Mouse (Mus musculus) thymus, adult 18-20 months (tissue): Measurements from ENCODE around the gene Lrrk1.

Source experiments
- DNase-seq, 2 experiments: peaks; one replicate each; pipeline ENCODE4 v3.0.0; 2022; ENCODE audit warnings: mixed read lengths in 2 of 2

Lrrk1 gene

DNA sequence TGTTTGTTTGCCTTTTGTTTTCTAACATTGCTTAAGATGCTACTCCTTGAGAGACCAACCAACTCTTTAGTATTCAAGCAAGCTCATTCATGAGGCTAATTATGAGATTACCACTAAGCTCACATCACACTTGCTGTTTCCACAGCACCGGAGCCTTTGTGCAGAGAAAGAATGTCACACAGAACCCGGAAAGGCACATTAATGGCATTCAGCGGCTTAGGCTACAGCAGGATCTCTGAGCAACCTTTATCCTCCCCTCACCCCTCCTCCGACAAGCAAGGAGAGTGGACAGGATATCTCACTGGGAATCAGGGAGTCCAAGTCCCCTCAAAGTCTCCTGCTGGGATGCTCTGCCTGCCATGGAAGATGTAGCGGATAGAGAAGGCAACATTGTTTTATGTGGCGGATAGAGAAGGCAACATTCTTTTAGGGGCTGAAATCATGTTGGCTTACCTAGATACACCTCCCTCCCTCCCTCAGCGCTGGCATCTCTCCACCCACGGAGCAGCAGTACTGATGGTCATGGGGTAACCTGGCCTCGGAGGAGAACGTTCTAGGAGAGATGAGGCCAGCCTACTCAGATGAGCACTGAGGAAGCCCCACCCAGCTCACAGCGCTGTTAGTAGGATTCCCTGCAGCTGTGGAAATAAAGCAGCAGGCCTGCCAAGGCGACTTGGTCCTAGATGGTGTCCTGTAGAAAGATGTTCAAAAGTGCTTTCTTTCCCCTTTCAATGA is 91.1 kb downstream of the Lrrk1 start:
- DNase-seq: no peak

DNA sequence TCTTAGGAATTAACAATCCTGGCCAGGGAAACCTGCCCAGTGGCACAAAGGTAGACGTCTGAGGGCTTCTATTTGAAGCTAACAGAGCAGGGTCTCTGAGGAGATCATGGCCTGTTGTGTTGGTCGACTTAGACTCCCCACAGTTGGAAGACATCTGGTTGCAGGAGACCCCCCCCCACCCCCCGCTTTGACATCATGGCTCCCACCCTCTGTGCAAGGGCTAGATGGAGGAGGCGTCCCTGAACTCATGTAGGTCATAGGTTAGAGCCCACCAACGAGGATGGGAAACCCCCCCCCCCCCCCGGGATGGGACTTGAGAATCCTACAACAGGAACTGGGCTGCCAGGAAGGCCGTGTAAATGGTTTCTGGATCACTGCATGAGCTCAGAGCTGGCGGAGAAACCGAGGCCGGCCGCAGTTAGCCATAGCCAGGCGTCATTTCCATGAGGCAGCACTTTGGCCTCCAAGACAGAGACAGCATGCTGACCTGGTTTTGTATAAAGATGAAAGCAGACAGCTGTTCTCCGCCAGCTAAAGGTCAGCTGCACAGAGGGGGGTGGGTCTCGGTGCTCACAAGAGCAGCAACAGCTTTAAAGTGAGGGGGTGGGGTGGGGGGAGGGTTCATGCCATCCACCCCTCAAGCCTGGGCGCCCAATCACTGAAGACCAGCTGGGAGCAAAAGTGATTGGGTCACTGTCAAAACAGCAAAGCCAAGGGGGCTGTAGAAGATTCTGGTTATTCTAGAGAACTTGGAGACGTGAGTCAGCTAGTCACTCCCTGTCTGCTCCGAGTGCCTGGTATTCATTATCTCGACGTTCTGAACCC is 95.4 kb downstream of the Lrrk1 start:
- no peak for DNase-seq

DNA sequence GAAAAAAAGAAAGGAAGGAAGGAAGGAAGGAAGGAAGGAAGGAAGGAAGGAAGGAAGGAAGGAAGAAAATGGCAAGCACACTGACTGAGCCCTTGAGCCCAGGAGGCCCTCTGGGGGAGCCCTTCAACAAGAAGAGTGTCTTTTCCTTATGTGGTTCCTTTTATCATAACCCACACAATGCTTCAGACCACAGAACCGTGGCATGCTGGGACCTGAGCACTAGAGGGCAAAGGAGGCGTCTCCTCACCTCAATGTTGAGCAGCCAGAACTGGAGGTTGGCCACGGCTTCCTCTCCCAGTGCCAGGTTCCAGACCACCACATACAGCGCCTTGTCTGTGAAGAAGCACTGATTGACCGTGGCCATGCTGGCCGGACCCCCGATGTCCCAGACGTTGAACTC is 96.1 kb downstream of the Lrrk1 start:
- DNase-seq: no peak

DNA sequence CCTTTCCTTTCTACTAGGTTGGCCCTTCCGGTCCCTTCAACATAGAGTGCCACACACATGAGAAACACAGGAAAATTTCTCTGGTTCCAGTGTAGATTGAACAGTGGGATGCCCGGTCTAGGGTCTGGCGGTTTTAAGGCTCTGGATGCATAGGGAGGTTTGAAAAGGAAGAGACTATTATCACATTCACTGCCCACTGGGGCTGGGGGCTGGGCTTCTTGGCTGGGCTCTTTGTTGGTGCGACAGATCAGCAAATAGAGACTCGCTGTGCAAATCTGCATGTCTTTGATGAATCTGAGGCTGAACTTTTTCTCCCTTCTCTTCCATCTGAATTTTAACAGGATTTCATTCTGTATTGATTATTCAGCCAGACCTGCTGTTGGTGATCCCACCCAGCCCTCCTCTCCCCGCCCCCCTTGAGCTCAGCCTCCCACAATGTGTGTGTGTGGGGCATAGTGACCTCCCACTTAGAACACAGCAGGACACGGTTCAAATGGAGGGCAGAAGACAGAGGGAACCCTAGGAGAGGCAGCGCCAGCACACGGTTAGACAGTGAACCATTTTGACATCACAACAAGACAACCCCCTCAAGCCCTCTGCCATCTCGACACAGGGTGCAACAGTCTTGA is 105.1 kb downstream of the Lrrk1 start:
- no peak for DNase-seq

DNA sequence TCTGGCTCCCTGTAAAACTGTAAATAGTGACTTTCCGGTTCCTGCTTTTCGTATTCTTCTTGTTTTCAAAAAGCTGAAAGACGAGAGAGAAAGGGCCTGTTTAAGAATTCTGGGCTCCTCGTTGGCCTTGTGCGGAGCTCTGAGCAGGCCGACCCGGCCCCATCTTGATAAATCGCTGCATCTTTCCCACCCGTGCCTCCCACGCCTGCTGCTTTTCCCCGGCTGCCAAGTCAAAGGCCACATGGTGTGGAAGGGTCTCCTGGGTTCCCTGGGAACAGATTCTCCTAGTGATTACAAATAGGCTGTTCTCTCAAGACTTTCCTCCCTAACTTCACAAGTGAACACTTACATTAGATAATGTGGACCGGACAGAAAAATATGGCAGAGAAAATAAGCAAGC is 105.9 kb downstream of the Lrrk1 start:
- DNase-seq: no peak

DNA sequence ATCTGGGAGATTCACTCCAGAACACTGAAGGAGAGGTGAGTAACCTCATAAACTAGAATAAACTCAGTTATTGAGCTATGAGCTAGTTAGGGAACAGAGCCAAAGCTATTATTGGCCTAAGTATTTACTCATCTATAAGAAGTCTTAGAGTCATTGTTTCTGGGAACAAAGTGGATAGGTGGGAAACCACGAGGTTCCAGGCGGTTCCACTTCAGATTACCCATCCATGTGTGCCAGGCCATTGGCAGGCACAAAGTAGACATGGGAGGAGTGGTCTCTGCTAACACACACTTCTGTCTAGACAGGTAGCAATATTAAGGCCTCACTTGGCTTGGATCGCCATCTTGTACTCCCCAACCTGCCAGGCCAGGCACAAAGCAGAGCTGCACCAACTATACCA is 110.1 kb downstream of the Lrrk1 start:
- DNase-seq: no peak

DNA sequence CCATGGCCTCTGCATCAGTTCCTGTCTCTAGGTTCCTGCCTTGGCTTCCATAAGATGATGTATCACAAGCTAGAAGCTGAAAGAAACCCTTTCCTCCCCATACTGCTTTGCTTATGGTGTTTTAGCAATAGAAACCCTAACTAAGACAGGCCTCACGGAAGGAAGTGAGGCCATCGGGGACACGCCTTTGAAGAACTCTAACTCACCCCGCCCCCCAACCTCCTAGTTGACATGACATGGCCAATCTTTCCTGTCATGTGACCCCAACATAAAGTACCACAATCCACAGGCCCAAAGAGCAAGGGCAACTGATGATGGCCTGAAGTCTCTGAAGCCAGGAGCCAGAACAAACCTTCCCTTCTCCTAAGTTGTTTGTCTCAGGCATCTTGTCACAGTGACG is 114.7 kb downstream of the Lrrk1 start:
- DNase-seq: no peak

DNA sequence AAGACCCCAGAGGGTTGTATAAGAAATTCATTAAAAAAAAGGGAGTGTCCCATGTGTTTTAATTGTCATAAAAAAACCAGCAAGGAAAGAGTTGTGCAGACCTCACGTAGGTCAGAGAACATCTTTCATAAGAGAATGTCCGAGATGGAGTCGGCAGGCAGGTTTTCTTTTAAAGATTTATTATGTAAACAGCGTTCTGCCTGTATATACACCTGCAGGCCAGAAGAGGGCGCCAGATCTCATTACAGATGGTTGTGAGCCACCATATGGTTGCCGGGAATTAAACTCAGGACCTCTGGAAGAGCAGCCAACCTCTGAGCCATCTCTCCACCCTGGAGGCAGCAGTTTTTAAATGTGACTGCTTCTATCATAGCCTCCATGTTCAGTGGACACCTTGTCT is 116.9 kb downstream of the Lrrk1 start:
- DNase-seq: no peak

DNA sequence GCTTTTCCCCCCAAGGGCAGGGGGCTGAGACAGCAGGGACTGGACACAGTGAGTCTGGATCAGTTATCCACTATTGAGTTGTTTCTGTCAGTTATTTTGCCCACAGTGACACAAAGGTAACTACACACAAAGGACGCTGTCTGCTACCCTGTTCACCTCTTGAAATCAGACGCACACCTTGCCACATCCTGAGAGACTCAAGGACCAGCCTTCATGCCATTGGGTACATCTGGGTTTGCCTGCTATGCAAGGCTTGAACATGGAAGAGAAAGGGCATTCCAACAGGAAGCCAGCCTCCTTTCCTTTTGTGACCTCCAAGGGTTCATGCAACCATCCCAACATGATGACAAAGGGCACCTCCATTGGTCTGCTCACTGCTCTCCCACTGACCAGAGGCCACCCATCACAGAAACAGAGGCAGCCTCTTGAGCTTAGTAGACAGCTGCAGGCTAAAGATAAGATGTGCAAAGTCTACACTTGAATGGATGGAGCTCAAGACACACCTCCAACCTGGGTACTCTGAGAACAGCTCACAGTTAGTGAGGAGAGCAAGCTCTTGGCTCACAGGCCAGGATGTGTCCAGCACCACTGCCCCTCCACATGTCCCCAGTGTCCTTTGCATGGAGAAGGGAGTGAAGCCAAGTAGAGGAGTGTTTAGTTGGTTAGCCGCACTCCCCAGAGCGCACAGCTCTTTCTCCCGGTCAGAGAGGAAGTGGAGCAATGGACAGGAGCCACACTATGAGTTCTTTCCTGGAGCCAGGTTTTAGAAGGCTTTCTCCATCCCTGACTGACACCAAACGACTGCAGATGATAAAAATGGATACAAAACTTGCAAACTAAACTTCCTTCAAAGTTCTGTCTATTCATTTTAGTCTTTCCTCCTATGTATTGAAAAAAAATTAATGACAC is 121.0 kb downstream of the Lrrk1 start:
- DNase-seq: no peak

DNA sequence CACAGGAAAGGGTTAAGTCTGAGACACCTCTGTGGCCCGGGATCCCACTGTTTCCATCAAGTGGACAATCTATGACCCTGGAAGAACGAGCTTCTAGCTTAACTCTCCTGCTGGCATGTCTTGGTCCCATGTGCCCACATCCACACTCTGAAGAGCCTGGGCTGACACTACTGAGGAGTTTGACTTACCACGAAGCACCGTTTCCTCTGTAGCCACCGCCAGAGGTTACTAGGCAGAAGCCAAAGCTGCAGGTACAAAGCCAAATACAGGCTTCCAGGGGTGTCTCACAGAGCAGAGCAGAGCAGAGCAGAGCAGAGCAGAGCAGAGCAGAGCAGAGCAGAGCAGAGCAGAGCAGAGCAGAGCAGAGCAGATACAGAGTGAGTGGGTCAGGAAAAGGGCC is 124.7 kb downstream of the Lrrk1 start:
- no peak for DNase-seq

DNA sequence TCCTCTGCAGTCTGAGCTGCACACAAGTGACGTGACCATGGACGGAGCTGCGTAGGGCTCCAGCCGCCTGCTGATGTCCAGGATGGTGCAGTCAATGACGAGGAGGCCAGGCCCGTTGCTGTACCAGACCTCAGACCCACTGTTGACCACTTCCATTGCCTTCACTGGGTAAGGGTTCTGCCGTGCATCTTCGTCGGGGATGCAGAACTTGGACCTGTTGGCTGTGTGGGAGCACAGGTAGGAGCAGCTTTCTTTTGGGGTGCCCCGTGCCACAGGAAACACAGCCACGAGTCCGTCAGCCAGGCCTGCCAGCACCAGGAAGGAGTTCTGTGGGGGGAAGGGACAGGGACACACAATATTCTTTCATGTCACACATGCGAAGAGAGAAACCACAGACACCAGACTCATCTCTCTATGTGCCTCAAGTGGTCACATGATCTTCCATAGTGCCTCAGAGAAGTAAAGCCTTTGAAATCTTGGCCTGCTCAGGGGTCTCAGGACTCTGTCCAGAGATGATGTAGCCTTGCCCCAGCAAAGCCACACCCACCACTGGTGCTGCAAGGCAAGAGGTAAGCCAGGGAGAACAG is 125.5 kb downstream of the Lrrk1 start:
- DNase-seq: no peak

DNA sequence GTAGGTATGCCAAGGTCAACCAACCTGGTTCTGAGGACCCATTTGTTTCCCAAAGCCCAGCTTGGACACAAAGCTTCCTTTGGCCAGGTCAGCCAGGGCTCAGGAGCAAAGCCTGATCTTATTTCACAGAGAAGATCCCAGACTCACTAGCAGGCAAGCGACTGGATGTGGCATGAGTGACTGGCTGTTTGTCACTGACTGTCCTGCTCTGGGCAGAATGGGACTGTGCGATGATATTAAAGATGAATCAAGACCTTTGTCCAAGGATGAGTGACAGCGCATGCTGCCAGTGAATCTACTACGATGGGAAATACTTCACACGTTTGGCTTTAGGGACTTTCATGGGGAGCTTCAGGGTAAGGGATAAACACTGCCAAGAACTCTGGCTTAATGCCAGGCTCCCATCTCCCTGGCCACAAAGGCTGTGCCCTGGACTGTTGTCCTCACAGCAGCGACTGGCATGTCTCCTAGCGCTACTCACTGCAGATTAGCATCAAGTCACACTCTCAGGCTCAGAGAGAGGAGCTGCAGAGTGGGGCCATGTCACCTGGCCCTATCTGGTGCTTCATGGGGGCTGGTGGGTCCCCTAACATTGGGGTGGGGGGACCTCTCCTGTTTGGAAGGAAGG is 127.3 kb downstream of the Lrrk1 start:
- DNase-seq: no peak

DNA sequence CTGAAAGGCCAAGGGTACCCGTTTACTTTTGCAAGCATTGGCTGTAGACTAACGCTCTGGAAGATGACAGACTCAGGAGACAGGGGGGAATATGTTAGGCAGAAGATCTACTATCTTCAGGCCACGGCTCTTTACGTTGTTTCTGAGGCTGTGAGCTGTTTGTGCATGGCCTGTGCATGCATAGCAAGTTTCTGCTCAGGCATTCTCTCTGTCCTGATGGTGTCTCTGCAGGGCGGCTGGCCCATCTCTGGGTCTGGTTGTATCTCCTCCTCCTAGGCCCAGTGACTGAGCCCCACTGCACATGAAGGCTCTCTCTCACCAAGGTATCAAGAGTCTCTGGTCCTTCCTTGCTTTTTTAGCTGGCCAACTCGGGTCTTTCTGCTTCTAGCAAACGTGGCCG is 127.9 kb downstream of the Lrrk1 start:
- no peak for DNase-seq

DNA sequence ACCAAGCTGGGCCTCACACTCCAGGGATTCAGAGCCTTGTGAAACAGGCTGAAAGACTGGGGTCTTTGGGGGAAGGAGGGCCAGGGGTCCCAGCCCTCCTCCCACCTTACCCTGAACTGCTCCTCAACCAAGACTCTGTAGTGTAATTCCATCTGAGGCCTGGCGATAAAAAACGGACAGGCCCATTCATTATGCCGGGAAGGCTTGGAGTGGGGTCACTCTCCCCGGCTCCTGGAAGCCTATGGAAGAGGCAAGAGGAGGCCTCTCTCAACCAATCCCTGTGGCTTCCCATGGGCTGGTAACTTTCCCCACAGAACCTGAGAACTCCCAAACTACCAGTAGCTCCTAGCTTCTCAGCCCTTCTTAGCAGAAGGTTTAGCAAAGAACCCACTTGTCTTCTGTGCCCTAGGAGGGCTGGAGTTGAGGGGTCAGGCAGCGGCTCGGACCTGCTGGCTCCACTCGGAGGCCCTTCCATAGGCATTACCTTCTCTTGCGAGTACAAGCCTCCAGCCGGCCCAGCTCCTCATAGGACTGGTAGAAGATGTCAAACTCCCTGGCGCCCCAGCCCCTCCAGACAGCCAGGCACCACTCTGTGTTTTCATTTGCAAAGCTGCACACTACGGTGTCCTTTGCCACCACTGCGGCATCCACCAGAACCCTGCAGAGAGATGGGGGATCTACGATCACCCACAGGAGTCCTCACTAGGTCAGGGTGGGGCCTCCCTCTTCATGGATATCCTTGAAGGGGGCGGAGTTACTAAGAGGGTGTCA is 128.5 kb downstream of the Lrrk1 start:
- no peak for DNase-seq

DNA sequence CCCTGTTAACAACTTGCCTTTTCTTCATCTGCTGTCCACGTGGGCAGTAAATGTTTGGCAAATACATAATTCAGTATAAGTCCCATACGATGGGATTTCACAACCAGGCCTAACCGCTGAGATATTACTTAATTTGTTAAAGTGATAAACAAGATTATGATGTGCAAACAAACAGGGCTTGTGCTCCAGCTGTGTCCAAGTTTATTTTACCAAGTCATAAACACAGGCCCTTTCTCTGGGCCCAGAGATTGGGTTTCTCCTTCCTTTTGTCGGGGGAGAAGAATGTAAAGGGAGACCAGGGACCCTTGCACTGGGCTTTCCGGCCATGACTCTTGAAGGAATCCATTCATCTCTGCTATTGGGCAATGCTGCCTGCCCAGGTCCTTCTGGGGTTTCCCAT is 129.2 kb downstream of the Lrrk1 start:
- DNase-seq: no peak

DNA sequence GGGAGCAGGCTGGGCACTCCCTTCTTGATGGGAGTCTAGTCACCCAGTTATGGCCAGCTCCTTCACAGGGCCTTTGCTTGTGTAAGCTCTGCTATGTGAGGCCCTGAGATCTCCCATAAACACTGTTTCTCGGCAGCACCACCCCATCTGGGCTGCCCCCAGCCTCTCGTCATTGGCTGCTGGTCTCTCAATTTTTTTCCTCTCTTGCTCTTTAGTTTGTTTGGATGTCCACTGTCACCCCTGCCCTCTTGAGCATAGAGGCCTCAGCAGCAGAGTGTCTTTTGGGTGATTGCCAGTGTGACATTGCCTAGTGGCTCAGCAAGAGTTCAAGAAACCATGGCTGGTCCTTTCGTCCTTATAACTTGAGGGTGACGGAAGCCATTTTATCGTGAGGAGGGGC is 130.9 kb downstream of the Lrrk1 start:
- no peak for DNase-seq

DNA sequence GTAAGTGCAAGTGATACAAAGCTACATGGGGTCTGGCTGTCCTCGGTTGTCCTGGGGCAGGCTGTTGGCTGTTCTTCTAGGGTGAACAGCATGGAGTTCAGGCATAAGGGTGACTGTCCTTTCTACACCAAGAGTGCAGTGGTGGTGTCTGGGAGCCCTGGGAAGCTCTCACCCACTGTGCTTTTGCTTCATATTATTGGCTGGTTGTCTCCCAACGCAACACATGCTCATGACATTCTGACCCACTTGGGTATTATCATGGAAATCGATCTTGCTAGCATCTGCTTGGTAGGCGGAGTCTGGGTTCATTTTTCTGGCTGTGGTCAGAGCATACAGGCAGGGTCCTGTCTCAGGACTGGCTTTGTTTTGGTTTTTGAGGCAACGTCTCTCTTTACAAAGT is 131.7 kb downstream of the Lrrk1 start:
- no peak for DNase-seq

DNA sequence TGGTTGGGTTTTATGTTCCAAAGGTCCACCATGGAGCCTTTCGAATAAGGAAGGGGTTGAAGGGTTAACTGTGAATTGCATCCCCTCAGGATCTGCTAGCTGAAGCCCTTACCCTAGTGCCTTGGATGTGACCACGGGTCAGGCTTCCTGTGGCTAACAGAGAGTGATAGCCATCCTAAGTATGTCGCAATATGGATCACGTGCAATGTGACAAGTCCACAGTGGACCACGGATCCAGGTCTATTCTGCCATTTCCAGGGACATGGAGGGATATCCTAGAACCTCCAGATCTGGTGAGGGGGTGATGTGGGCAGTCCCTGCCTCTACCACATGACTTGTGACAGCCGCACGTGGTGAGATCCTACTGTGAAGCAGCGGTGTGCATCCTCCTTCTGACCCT is 133.2 kb downstream of the Lrrk1 start:
- no peak for DNase-seq

DNA sequence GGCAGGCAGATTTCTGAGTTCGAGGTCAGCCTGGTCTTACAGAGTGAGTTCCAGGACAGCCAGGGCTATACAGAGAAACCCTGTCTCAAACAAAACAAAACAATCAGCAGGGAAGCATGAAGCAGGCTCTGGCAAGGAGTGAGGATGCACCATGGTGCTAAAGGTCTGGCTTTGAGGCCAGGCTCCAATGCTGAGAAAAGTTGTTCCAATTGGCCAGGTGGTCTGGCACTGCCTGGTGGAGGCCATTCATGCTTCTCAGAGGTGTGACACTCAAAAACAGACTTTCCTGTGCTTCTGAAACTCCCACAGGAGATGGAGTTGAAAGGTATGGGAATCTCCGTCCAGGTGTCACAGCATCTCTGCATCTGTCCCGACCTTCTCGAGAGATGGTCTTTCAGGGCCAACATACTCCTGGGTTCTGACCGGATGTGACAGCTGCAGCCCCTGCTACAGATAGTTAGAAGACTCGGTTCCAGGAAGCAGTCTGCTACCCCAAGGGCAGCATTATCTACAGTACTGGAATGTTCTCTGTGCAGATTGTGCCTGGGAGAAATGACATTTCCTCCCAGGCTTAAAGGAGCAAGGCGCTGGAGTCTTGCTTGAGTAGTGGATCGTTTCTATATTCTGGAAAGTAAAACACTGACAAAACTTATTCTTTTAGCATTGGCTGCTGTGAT is 134.0 kb downstream of the Lrrk1 start:
- DNase-seq: no peak

DNA sequence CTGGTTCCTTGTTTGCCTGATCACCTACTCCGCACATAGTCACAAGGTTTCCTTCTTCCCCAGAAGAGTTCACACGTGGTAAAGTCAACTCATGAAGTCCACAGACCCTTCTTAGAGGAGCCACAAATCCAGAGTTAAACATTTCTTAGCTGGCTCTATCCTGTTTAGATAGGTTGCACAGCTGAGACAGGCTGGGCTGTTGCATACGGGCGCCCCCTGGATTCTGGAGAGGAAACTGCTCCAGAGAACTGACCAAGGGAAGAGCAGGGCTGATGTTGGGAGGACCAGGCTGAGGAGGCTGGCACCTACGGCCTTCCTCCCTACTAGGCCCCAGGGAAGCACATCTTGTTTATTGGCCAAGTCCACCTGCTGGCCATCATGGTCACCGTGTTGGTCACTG is 138.1 kb downstream of the Lrrk1 start:
- DNase-seq: peak; percentile 47 to 49

DNA sequence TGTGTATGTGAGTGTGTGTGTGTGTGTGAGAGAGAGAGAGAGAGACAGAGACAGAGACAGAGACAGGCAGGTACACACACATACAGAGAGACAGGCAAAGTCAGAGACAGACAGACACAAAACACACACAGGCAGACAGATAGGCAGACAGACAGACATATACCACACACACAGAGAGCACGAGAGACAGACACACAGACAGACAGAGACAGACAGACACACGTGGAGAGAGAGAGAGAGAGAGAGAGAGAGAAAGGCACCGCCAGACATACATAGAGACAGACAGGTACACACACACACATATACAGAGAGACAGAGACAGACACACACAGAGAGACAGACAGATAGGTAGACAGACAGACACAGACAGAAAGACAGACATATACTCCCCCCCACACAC is 138.7 kb downstream of the Lrrk1 start:
- no peak for DNase-seq
